16 mouse cellular contexts compared by ENCODE assay signal in genomic region chr4:33745180-33745579, GRCm38 (mm10).
"Had no signal": no experiment of that assay in that cellular context is flagged by ENCODE, and none has a peak within 500 bp of the region (broad histone marks: within the 10 kb centered on the region; RNA-seq: fewer than 3 reads in every experiment).

No protein-coding gene starts in this region.

- H3K27ac ChIP-seq: macrophage; midbrain, embryonic 13.5 days; midbrain, embryonic 15.5 days; neural tube, embryonic 12.5 days had no signal

- H3K9ac ChIP-seq: lung, embryonic 14.5 days; midbrain, embryonic 13.5 days; midbrain, embryonic 15.5 days; neural tube, embryonic 12.5 days had no signal

- H3K4me1 ChIP-seq: midbrain, embryonic 13.5 days; midbrain, embryonic 15.5 days; neural tube, embryonic 12.5 days had no signal

- H3K27me3 ChIP-seq: megakaryocyte, embryonic 14.5 days; midbrain, embryonic 13.5 days; midbrain, embryonic 15.5 days; neural tube, embryonic 12.5 days had no signal

- DNase-seq: lung, adult 18-20 months; lung, embryonic 14.5 days; lung, postnatal 10 days; retina, postnatal 1 day; right cerebral cortex, adult 18-20 months; right cerebral cortex, postnatal 25 days; right cerebral cortex, postnatal 4 days; spleen, adult 18-20 months; thymus, adult 18-20 months; thymus, postnatal 14 days; thymus, postnatal 36 days had no signal

- H3K4me3 ChIP-seq: megakaryocyte, embryonic 14.5 days; midbrain, embryonic 13.5 days; midbrain, embryonic 15.5 days; neural tube, embryonic 12.5 days had no signal

- H3K36me3 ChIP-seq: midbrain, embryonic 13.5 days; midbrain, embryonic 15.5 days; neural tube, embryonic 12.5 days had no signal

- ATAC-seq: midbrain, embryonic 13.5 days; midbrain, embryonic 15.5 days had no signal

- H3K9me3 ChIP-seq: midbrain, embryonic 13.5 days; midbrain, embryonic 15.5 days; neural tube, embryonic 12.5 days had no signal
